Mouse (Mus musculus): ENCODE data around the gene Cubn.
A peak's percentile ranks its signal among the peaks of the same experiment; 100 is the strongest.

Gene Cubn

GRCm38 (mm10) chr2:13407272-13407671, 84.3 kb downstream of the Cubn start:
- DNase-seq, result no peak

GRCm38 (mm10) chr2:13404986-13405678, 86.5 kb downstream of the Cubn start:
- no peak for DNase-seq

GRCm38 (mm10) chr2:13400831-13401230, 90.8 kb downstream of the Cubn start:
- no peak for DNase-seq

- DNase-seq, result no peak
Measured at GRCm38 (mm10) chr2:13399480-13400072, 92.0 kb downstream of the Cubn start.

GRCm38 (mm10) chr2:13398955-13399354, 92.7 kb downstream of the Cubn start:
- peak; percentile 18 for DNase-seq

- DNase-seq, result no peak
Measured at GRCm38 (mm10) chr2:13398551-13398950, 93.1 kb downstream of the Cubn start.

GRCm38 (mm10) chr2:13396124-13396540, 95.5 kb downstream of the Cubn start:
- DNase-seq, result no peak

- no peak for DNase-seq
Measured at GRCm38 (mm10) chr2:13391018-13391417, 100.6 kb downstream of the Cubn start.

- DNase-seq, result no peak
Measured at GRCm38 (mm10) chr2:13386631-13387030, 105.0 kb downstream of the Cubn start.

GRCm38 (mm10) chr2:13385542-13386345, 105.9 kb downstream of the Cubn start:
- no peak for DNase-seq

- no peak for DNase-seq
Measured at GRCm38 (mm10) chr2:13384775-13385541, 106.7 kb downstream of the Cubn start.

- DNase-seq, result no peak
Measured at GRCm38 (mm10) chr2:13376166-13376565, 115.4 kb downstream of the Cubn start.

- no peak for DNase-seq
Measured at GRCm38 (mm10) chr2:13373291-13373690, 118.3 kb downstream of the Cubn start.

- no peak for DNase-seq
Measured at GRCm38 (mm10) chr2:13372825-13373224, 118.8 kb downstream of the Cubn start.

- DNase-seq, result no peak
Measured at GRCm38 (mm10) chr2:13372256-13372824, 119.3 kb downstream of the Cubn start.

- no peak for DNase-seq
Measured at GRCm38 (mm10) chr2:13371797-13372170, 119.8 kb downstream of the Cubn start.

- no peak for DNase-seq
Measured at GRCm38 (mm10) chr2:13371072-13371796, 120.4 kb downstream of the Cubn start.

- no peak for DNase-seq
Measured at GRCm38 (mm10) chr2:13370556-13370955, 121.1 kb downstream of the Cubn start.

- no peak for DNase-seq
Measured at GRCm38 (mm10) chr2:13368517-13368916, 123.1 kb downstream of the Cubn start.

GRCm38 (mm10) chr2:13357885-13358552, 133.6 kb downstream of the Cubn start:
- no peak for DNase-seq

- DNase-seq, result no peak
Measured at GRCm38 (mm10) chr2:13352775-13353174, 138.8 kb downstream of the Cubn start.
